Mouse (Mus musculus) bone marrow macrophage, adult 2 months (primary cell): Measurements from ENCODE around the gene D930007J09Rik.

Experiments
- CTCF ChIP-seq: IDR thresholded peaks from 2 replicates; pipeline ENCODE4 v1.5.1; 2012; ENCODE audit warnings: low read depth, mild to moderate bottlenecking, low read length, moderate library complexity
- POLR2A ChIP-seq: IDR thresholded peaks from 2 replicates; pipeline ENCODE4 v1.6.1; 2012; ENCODE audit warnings: mild to moderate bottlenecking, low read depth, low read length, borderline replicate concordance

GRCm38 (mm10) chr13:32787584-32787983 is 15.1 kb downstream of the D930007J09Rik start:
- TF ChIP-seq CTCF, result no peak
- no peak for TF ChIP-seq POLR2A
